Mouse (Mus musculus) MEL (cell line): ENCODE results near the gene Kat8. TPM values are rescaled to one million over a fixed set of nuclear protein-coding genes. Genes with fewer than 3 reads are reported as not detected.
A peak's percentile ranks its signal among the peaks of the same experiment; 100 is the strongest.

Source experiments
- DNase-seq: peaks from one replicate; pipeline ENCODE4 v3.0.0; 2011; ENCODE audit warnings: low read depth, low spot score
- H3K27ac ChIP-seq: 2 replicates; pipeline ENCODE4 v1.5.1; 2012; ENCODE audit warnings: low read depth, mild to moderate bottlenecking, control low read depth, low read length, moderate library complexity; ENCODE audit not compliant: control insufficient read depth
- H3K27me3 ChIP-seq, 2 experiments: fragments of 150-350 bp in 1 of 2; sonication (generic) in 1 of 2; 2 replicates each; pipeline ENCODE4 v1.6.1; 2012; ENCODE audit warnings: low read length in 2 of 2, mild to moderate bottlenecking in 2 of 2, improper control_type of control experiment in 1 of 2, moderate library complexity in 1 of 2; ENCODE audit not compliant: insufficient read depth in 2 of 2, control insufficient read depth in 1 of 2
- H3K36me3 ChIP-seq, 2 experiments: 2 replicates each; pipeline ENCODE4 v1.6.1; 2012 to 2014; ENCODE audit warnings: low read length in 2 of 2, improper control_type of control experiment in 1 of 2, inconsistent platforms in 1 of 2, mild to moderate bottlenecking in 1 of 2; ENCODE audit not compliant: insufficient read depth in 2 of 2, control insufficient read depth in 1 of 2
- H3K4me1 ChIP-seq, 2 experiments: fragments of 150-350 bp in 1 of 2; sonication (generic) in 1 of 2; 2 replicates each; pipeline ENCODE4 v1.6.1; 2012; ENCODE audit warnings: low read length in 2 of 2, improper control_type of control experiment in 1 of 2, mild to moderate bottlenecking in 1 of 2; ENCODE audit not compliant: insufficient read depth in 2 of 2, control insufficient read depth in 1 of 2
- H3K4me3 ChIP-seq, 2 experiments: fragments of 150-350 bp in 1 of 2; sonication (generic) in 1 of 2; 2 replicates each; pipeline ENCODE4 v1.5.1; 2012; ENCODE audit warnings: low read depth in 2 of 2, low read length in 2 of 2, mild to moderate bottlenecking in 2 of 2, moderate library complexity in 2 of 2, control low read depth in 1 of 2, improper control_type of control experiment in 1 of 2; ENCODE audit not compliant: control insufficient read depth in 1 of 2, insufficient read depth in 1 of 2
- H3K79me2 ChIP-seq: 2 replicates; pipeline ENCODE4 v1.6.1; 2012; ENCODE audit warnings: mild to moderate bottlenecking, low read length, moderate library complexity; ENCODE audit not compliant: control insufficient read depth, poor library complexity, insufficient read depth
- H3K9ac ChIP-seq: 2 replicates; pipeline ENCODE4 v1.6.1; 2012; ENCODE audit warnings: low read depth, mild to moderate bottlenecking, control low read depth, low read length, moderate library complexity; ENCODE audit not compliant: control insufficient read depth, poor library complexity, severe bottlenecking
- H3K9me3 ChIP-seq: fragments of 150-350 bp; sonication (generic); replicated peaks from 2 replicates; pipeline ENCODE4 v1.6.1; 2012; ENCODE audit warnings: mild to moderate bottlenecking, low read length, improper control_type of control experiment, moderate library complexity; ENCODE audit not compliant: insufficient read depth
- BHLHE40 ChIP-seq: IDR thresholded peaks from 2 replicates; pipeline ENCODE4 v1.6.1; 2012; ENCODE audit warnings: low read depth, mild to moderate bottlenecking, inconsistent platforms, low read length, improper control_type of control experiment, borderline replicate concordance
- CHD1 ChIP-seq: IDR thresholded peaks from 2 replicates; pipeline ENCODE4 v1.6.1; 2012; ENCODE audit warnings: low read depth, mild to moderate bottlenecking, inconsistent platforms, low read length, improper control_type of control experiment
- CHD2 ChIP-seq: IDR thresholded peaks from 2 replicates; pipeline ENCODE4 v1.6.1; 2011; ENCODE audit warnings: low read length, improper control_type of control experiment
- CTCF ChIP-seq, 3 experiments: IDR thresholded peaks in 2 of 3; conservative IDR thresholded peaks in 1 of 3; 2 replicates each; pipeline ENCODE4 v1.5.1; 2011 to 2012; ENCODE audit warnings: low read length in 3 of 3, low read depth in 2 of 3, mild to moderate bottlenecking in 2 of 3, improper control_type of control experiment in 1 of 3, inconsistent platforms in 1 of 3, mixed read lengths in 1 of 3, moderate library complexity in 1 of 3; ENCODE audit not compliant: control insufficient read depth in 1 of 3, insufficient read depth in 1 of 3, poor library complexity in 1 of 3, severe bottlenecking in 1 of 3
- E2F4 ChIP-seq: IDR thresholded peaks from 2 replicates; pipeline ENCODE4 v1.6.1; 2011; ENCODE audit warnings: low read depth, low read length, improper control_type of control experiment, borderline replicate concordance
- EP300 ChIP-seq, 2 experiments: IDR thresholded peaks; 2 replicates each; pipeline ENCODE4 v1.6.1; 2011; ENCODE audit warnings: improper control_type of control experiment in 2 of 2, low read length in 2 of 2, low read depth in 1 of 2, mild to moderate bottlenecking in 1 of 2
- ETS1 ChIP-seq: IDR thresholded peaks from 2 replicates; pipeline ENCODE4 v1.6.1; 2012; ENCODE audit warnings: low read depth, mild to moderate bottlenecking, inconsistent platforms, low read length, improper control_type of control experiment, moderate library complexity
- GABPA ChIP-seq: IDR thresholded peaks from 2 replicates; pipeline ENCODE4 v1.6.1; 2012; ENCODE audit warnings: low read depth, mild to moderate bottlenecking, inconsistent platforms, low read length, improper control_type of control experiment, moderate library complexity
- GATA1 ChIP-seq: IDR thresholded peaks from 2 replicates; pipeline ENCODE4 v1.6.1; 2011; ENCODE audit warnings: low read depth, low read length, improper control_type of control experiment
- HCFC1 ChIP-seq: IDR thresholded peaks from 2 replicates; pipeline ENCODE4 v1.6.1; 2012; ENCODE audit warnings: low read depth, mild to moderate bottlenecking, inconsistent platforms, low read length, improper control_type of control experiment, moderate library complexity
- JUND ChIP-seq: IDR thresholded peaks from 2 replicates; pipeline ENCODE4 v1.6.1; 2011; ENCODE audit warnings: low read depth, mild to moderate bottlenecking, improper control_type of control experiment, low read length
- KAT2A ChIP-seq: conservative IDR thresholded peaks from 2 replicates; pipeline ENCODE4 v1.6.1; 2012; ENCODE audit warnings: low read depth, low read length, improper control_type of control experiment, inconsistent platforms
- MAX ChIP-seq: IDR thresholded peaks from 2 replicates; pipeline ENCODE4 v1.6.1; 2011; ENCODE audit warnings: low read length, improper control_type of control experiment
- MAZ ChIP-seq: IDR thresholded peaks from 2 replicates; pipeline ENCODE4 v1.6.1; 2012; ENCODE audit warnings: low read depth, mild to moderate bottlenecking, inconsistent platforms, low read length, improper control_type of control experiment
- MEF2A ChIP-seq: IDR thresholded peaks from 2 replicates; pipeline ENCODE4 v1.6.1; 2014; ENCODE audit warnings: low read depth, mild to moderate bottlenecking, inconsistent platforms, low read length, improper control_type of control experiment; ENCODE audit not compliant: poor library complexity, insufficient replicate concordance, severe bottlenecking; ENCODE audit errors: extremely low read depth
- MYB ChIP-seq: IDR thresholded peaks from 2 replicates; pipeline ENCODE4 v1.6.1; 2011; ENCODE audit warnings: mild to moderate bottlenecking, low read depth, low read length, improper control_type of control experiment
- NELFE ChIP-seq: IDR thresholded peaks from 2 replicates; pipeline ENCODE4 v1.6.1; 2011; ENCODE audit warnings: low read depth, low read length, improper control_type of control experiment
- NRF1 ChIP-seq: IDR thresholded peaks from 2 replicates; pipeline ENCODE4 v1.6.1; 2014; ENCODE audit warnings: low read depth, mild to moderate bottlenecking, inconsistent platforms, low read length, improper control_type of control experiment, moderate library complexity; ENCODE audit not compliant: poor library complexity, insufficient read depth, severe bottlenecking
- POLR2A ChIP-seq, 2 experiments: IDR thresholded peaks; 2 replicates each; pipeline ENCODE4 v1.6.1; 2011 to 2012; ENCODE audit warnings: low read length in 2 of 2, mild to moderate bottlenecking in 2 of 2, control low read depth in 1 of 2, improper control_type of control experiment in 1 of 2, low read depth in 1 of 2, moderate library complexity in 1 of 2; ENCODE audit not compliant: control insufficient read depth in 1 of 2, insufficient read depth in 1 of 2, poor library complexity in 1 of 2
- POLR2AphosphoS2 ChIP-seq: IDR thresholded peaks from 2 replicates; pipeline ENCODE4 v1.6.1; 2011; ENCODE audit warnings: low read length, improper control_type of control experiment
- POLR2AphosphoS5 ChIP-seq: IDR thresholded peaks from 2 replicates; pipeline ENCODE4 v1.6.1; 2012; ENCODE audit warnings: low read depth, borderline replicate concordance, mild to moderate bottlenecking, inconsistent platforms, low read length, moderate library complexity, mixed read lengths
- RAD21 ChIP-seq: IDR thresholded peaks from 2 replicates; pipeline ENCODE4 v1.6.1; 2011; ENCODE audit warnings: mild to moderate bottlenecking, low read depth, low read length, improper control_type of control experiment
- SIN3A ChIP-seq: IDR thresholded peaks from 2 replicates; pipeline ENCODE4 v1.6.1; 2012; ENCODE audit warnings: low read length, improper control_type of control experiment, inconsistent platforms
- SMC3 ChIP-seq: IDR thresholded peaks from 2 replicates; pipeline ENCODE4 v1.6.1; 2011; ENCODE audit warnings: low read depth, low read length, improper control_type of control experiment
- TAL1 ChIP-seq: IDR thresholded peaks from 2 replicates; pipeline ENCODE4 v1.6.1; 2012; ENCODE audit warnings: mild to moderate bottlenecking, inconsistent platforms, low read length, moderate library complexity, mixed read lengths
- TBP ChIP-seq: IDR thresholded peaks from 2 replicates; pipeline ENCODE4 v1.8.0; 2011; ENCODE audit warnings: low read depth, low read length, improper control_type of control experiment
- TCF12 ChIP-seq: IDR thresholded peaks from 2 replicates; pipeline ENCODE4 v1.6.1; 2014; ENCODE audit warnings: low read depth, mild to moderate bottlenecking, inconsistent platforms, low read length, improper control_type of control experiment, moderate library complexity
- UBTF ChIP-seq: IDR thresholded peaks from 2 replicates; pipeline ENCODE4 v1.6.1; 2012; ENCODE audit warnings: low read depth, mild to moderate bottlenecking, inconsistent platforms, low read length, improper control_type of control experiment, moderate library complexity, borderline replicate concordance; ENCODE audit not compliant: insufficient read depth
- USF1 ChIP-seq: IDR thresholded peaks from 2 replicates; pipeline ENCODE4 v1.6.1; 2014; ENCODE audit warnings: low read depth, mild to moderate bottlenecking, inconsistent platforms, low read length, improper control_type of control experiment, moderate library complexity
- USF2 ChIP-seq, 2 experiments: IDR thresholded peaks; 2 replicates each; pipeline ENCODE4 v1.6.1; 2011 to 2012; ENCODE audit warnings: improper control_type of control experiment in 2 of 2, low read length in 2 of 2, borderline replicate concordance in 1 of 2, inconsistent platforms in 1 of 2, low read depth in 1 of 2, mild to moderate bottlenecking in 1 of 2; ENCODE audit not compliant: insufficient read depth in 1 of 2
- ZKSCAN1 ChIP-seq: IDR thresholded peaks from 2 replicates; pipeline ENCODE4 v1.6.1; 2012; ENCODE audit warnings: low read depth, mild to moderate bottlenecking, inconsistent platforms, low read length, improper control_type of control experiment, moderate library complexity
- ZMIZ1 ChIP-seq: IDR thresholded peaks from 2 replicates; pipeline ENCODE4 v1.6.1; 2012; ENCODE audit warnings: low read depth, mild to moderate bottlenecking, inconsistent platforms, low read length, improper control_type of control experiment, moderate library complexity
- ZNF384 ChIP-seq: IDR thresholded peaks from 2 replicates; pipeline ENCODE4 v1.6.1; 2012; ENCODE audit warnings: low read depth, mild to moderate bottlenecking, inconsistent platforms, low read length, improper control_type of control experiment
- polyA plus RNA-seq, 2 experiments: library from polyadenylated mRNA; stranded (reverse) in 1 of 2; unstranded in 1 of 2; fragments of >175 nt in 1 of 2; fragments of >200 nt in 1 of 2; gene quantifications; 2 replicates each; pipeline versions ENCODE4 v1.2.1 to v1.2.4; 2012; ENCODE audit warnings: low replicate concordance in 2 of 2, low read depth in 1 of 2; ENCODE audit not compliant: insufficient read length in 2 of 2, insufficient read depth in 1 of 2, missing spikeins in 1 of 2
- total RNA-seq: library from RNA; depleted of rRNA; stranded (reverse); fragments of 300-350 nt; gene quantifications from 2 replicates; pipeline ENCODE4 v1.2.3, GENCODE M21; 2012

Gene Kat8
- total and polyA plus RNA-seq, 3 experiments = 39.5 to 45.8 TPM; not detected in 1

DNA sequence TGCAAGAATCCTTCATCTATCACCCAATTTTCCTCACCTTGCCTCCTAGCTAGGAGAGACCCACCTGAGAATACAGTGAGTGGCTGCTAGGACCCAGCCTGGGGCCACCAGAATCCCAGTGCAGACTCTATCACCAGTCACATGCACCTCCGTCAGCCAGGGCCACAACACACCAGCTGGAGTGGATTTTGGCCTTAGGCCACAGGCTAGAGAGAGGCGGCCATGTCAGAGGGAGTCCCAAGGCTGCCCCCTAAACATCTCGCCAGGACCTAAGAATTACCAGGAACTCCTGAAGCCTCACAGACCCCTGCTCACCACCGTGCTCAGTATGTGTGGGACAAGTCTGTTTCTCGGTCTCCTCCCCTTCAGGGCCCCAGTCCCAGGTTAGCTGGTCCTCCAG is 21.8 kb downstream of the Kat8 start (continued):
- TF ChIP-seq RAD21 = no peak
- TF ChIP-seq POLR2AphosphoS5 = no peak
- TF ChIP-seq NRF1 = no peak
- TF ChIP-seq SIN3A = no peak

DNA sequence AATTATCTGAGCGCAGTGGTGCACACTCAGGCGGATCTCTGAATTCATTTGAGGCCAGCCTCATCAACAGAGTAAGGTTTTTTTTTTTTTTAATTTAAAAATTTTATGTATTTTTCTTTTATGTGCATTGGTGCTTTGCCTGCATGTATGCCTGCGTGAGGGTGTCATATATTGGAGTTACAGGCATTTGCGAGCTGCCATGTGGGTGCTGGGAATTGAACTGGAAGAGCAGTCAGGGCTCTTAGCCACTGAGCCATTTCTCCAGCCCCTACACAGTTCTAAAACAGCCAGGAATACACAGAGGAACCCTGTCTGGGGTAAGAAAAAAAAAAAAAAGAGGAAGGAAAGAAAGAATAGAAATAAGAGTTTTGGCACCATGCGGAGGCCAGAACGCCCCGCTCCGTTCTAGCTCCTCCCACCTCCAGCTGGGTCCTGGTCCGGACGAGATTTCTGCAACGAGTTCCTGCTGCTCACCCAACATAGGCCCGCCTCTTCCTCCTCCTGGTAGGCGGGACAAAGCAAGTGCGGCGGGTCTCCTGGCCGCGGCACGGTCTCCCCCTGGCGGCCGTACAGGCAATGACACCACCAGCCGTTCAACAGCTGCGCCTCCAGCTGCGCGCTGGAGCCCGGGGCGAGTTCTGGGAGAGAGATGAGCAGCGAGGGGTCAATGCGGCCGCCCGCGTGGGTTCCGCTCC is 22.9 kb downstream of the Kat8 start:
- Histone ChIP-seq H3K36me3 (peaks cover 0 to 10% of the 10 kb centered on the region in 2 experiments; a peak in 2 of 4 replicates), H3K4me3 (peak overlapping the region; percentile 79 to 89), H3K27ac (peak overlapping the region; percentile 88), H3K27me3 (no peaks in the 10 kb centered on the region), H3K9ac (peak overlapping the region; percentile 92), H3K4me1 (peaks cover 2 to 7% of the 10 kb centered on the region in 2 experiments; a peak in 3 of 4 replicates), H3K79me2 (peaks cover 1% of the 10 kb centered on the region; the same call in 1 of the 2 replicates), H3K9me3 (no peaks in the 10 kb centered on the region)
- DNase-seq = peak; percentile 98
- peak; percentile 91 for TF ChIP-seq SMC3
- peak; percentile 87 for TF ChIP-seq MAX
- TF ChIP-seq CHD1 = peak; percentile 92; the same call in 1 of the 2 replicates
- peak; percentile 78 to 97 (median 95) for TF ChIP-seq CTCF (IDR thresholded peaks at IDR 0.05 in 2 of 3, conservative IDR thresholded peaks at IDR 0.05 in 1 of 3; ENCODE audit: control insufficient read depth in 1 of 3, insufficient read depth in 1 of 3, low read depth in 2 of 3, low read length in 3 of 3, poor library complexity in 1 of 3, severe bottlenecking in 1 of 3)
- TF ChIP-seq EP300 (IDR thresholded peaks at IDR 0.05; ENCODE audit: low read depth in 1 of 2, low read length in 2 of 2) = peak; percentile 28 to 35; a peak in 2 of 4 replicates
- no peak for TF ChIP-seq MAZ
- peak; percentile 85 for TF ChIP-seq ETS1
- peak; percentile 78 for TF ChIP-seq TBP
- peak; percentile 52; the same call in 1 of the 2 replicates for TF ChIP-seq NRF1
- TF ChIP-seq ZNF384 = peak; percentile 95
- no peak for TF ChIP-seq USF1
- TF ChIP-seq POLR2AphosphoS5 = no peak
- TF ChIP-seq KAT2A = 0 out of 2 replicates have a peak, but pooled peaks have one; percentile 33
- TF ChIP-seq GABPA = no peak
- TF ChIP-seq RAD21 = peak; percentile 85
- TF ChIP-seq MYB = 0 out of 2 replicates have a peak, but pooled peaks have one; percentile 20
- no peak for TF ChIP-seq GATA1
- TF ChIP-seq MEF2A = no peak
- TF ChIP-seq ZMIZ1 = peak; percentile 72; the same call in 1 of the 2 replicates
- no peak for TF ChIP-seq BHLHE40
- peak; percentile 55 for TF ChIP-seq POLR2AphosphoS2
- TF ChIP-seq HCFC1 = peak; percentile 81
- no peak for TF ChIP-seq ZKSCAN1
- TF ChIP-seq JUND = peak; percentile 53; the same call in 1 of the 2 replicates
- no peak for TF ChIP-seq CHD2
- TF ChIP-seq TCF12 = peak; percentile 80
- TF ChIP-seq POLR2A (IDR thresholded peaks at IDR 0.05; ENCODE audit: control insufficient read depth in 1 of 2, insufficient read depth in 1 of 2, low read depth in 1 of 2, low read length in 2 of 2, poor library complexity in 1 of 2) = peak; percentile 50 to 83; a peak in 3 of 4 replicates
- TF ChIP-seq E2F4 = no peak
- no peak for TF ChIP-seq TAL1
- no peak for TF ChIP-seq USF2 (IDR thresholded peaks at IDR 0.05; ENCODE audit: borderline replicate concordance in 1 of 2, insufficient read depth in 1 of 2, low read depth in 1 of 2, low read length in 2 of 2)
- peak; percentile 84 for TF ChIP-seq NELFE
- TF ChIP-seq UBTF = no peak
